ENCODE assay signal across 27 mouse cellular contexts in genomic region chr14:32226601-32227000, GRCm38 (mm10). TPM values are rescaled to one million over a fixed set of nuclear protein-coding genes. Genes with fewer than 3 reads are reported as not detected.
DNase-seq lines count a peak whose midpoint lies in the region; ATAC-seq and TF ChIP-seq lines count a peak whose summit lies in the region.
"Had no signal": no experiment of that assay in that cellular context is flagged by ENCODE, and none has a peak within 500 bp of the region (broad histone marks: within the 10 kb centered on the region; RNA-seq: fewer than 3 reads in every experiment).

No protein-coding gene starts in this region.

- TF ChIP-seq POLR2A in embryonic fibroblast, embryonic 13.5 days (IDR thresholded peaks at IDR 0.05; ENCODE audit: low read depth, low read length): no peak

- no peak for TF ChIP-seq CTCF in embryonic fibroblast, embryonic 13.5 days (IDR thresholded peaks at IDR 0.05; ENCODE audit: borderline replicate concordance, insufficient read depth, low read length)

- no peak overlapping the region for H3K4me3 ChIP-seq in embryonic fibroblast, embryonic 13.5 days (ENCODE audit: insufficient read depth, low read length)
- H3K4me3 ChIP-seq: embryonic facial prominence, embryonic 10.5 days; embryonic facial prominence, embryonic 13.5 days; gastrocnemius, adult 2 months; heart, embryonic 10.5 days had no signal

- H3K27ac ChIP-seq in embryonic fibroblast, embryonic 13.5 days (ENCODE audit: insufficient read depth, low read length): peak overlapping the region; percentile 61; the same call in 1 of the 2 replicates
- H3K27ac ChIP-seq: embryonic facial prominence, embryonic 10.5 days; embryonic facial prominence, embryonic 13.5 days; gastrocnemius, adult 2 months; heart, embryonic 10.5 days; hindbrain, embryonic 14.5 days; hindbrain, postnatal 0 days had no signal

- ATAC-seq in cerebellum, adult (ENCODE audit: insufficient number of reproducible peaks, low FRiP score, low TSS enrichment): no peak
- ATAC-seq: CD4-positive, CD25-positive, alpha-beta regulatory T cell, adult 4 months; forebrain, embryonic 14.5 days; forebrain, postnatal 0 days; hindbrain, postnatal 0 days; inflammation-experienced regulatory T-cells, adult 6 months; intestine, embryonic 16.5 days; Patski had no signal

- peaks cover 3% of the 10 kb centered on the region for H3K4me1 ChIP-seq in embryonic fibroblast, embryonic 13.5 days (ENCODE audit: control insufficient read depth, insufficient read depth, low read length)
- H3K4me1 ChIP-seq: embryonic facial prominence, embryonic 10.5 days; embryonic facial prominence, embryonic 13.5 days; heart, embryonic 10.5 days had no signal

- intact Hi-C loops in heart, postnatal 10 days (cut with DNase I): no loop called here
- intact Hi-C loops in heart, postnatal 25 days (cut with DNase I): no loop called here
- intact Hi-C loops in gastrocnemius, postnatal 14 days (cut with DNase I; ENCODE audit: low total_unique reads): loop anchor here (5.0 kb wide), 1 partner anchor 251 kb away; no protein-coding TSS in a partner anchor

- peak; percentile 6 to 28 for DNase-seq in heart, postnatal 10 days
- DNase-seq in heart, postnatal 25 days (ENCODE audit: low spot score): no peak
- DNase-seq in MN1 (ENCODE audit: low spot score): peak; percentile 83
- DNase-seq in gastrocnemius, postnatal 14 days: no peak
- DNase-seq: adrenal gland, postnatal 14 days; cerebellum, adult 18-20 months; cerebellum, adult 9-11 months; cerebellum, postnatal 36 days; embryo, embryonic 11 days; forebrain, postnatal 0 days; gastrocnemius, adult 2 months; gastrocnemius, postnatal 25 days; heart, postnatal 4 days; kidney, adult 18-20 months; kidney, adult 9 months had no signal

RNA-seq across cellular contexts. Expression of gene Parg, which starts 24.9 kb away (rescaled TPM):
- 10 to 100 TPM; 24.3 to 29.6 TPM for total RNA-seq in heart, postnatal 10 days (2021)
- 10 to 100 TPM; 21.7 to 22.1 TPM for total RNA-seq in heart, postnatal 25 days (2021)
- polyA plus RNA-seq in embryonic fibroblast, embryonic 13.5 days (2011; ENCODE audit: insufficient read length, low read depth, missing spikeins): 51.8 and 64.2 TPM in 2 replicates
- total RNA-seq in gastrocnemius, postnatal 14 days (2021): 10 to 100 TPM; 15.1 to 19.0 TPM

RNA-seq across cellular contexts. Expression of gene Timm23, which starts 24.9 kb away (rescaled TPM):
- total RNA-seq in heart, postnatal 10 days (2021): 100 to 1,000 TPM; 159 to 184 TPM
- total RNA-seq in heart, postnatal 25 days (2021): 100 to 1,000 TPM; 209 to 233 TPM
- polyA plus RNA-seq in embryonic fibroblast, embryonic 13.5 days (2011; ENCODE audit: insufficient read length, low read depth, missing spikeins): 80.3 and 103 TPM in 2 replicates
- 100 to 1,000 TPM; 145 to 160 TPM for total RNA-seq in gastrocnemius, postnatal 14 days (2021)

Comparison
In these comparisons a context has a peak if more than half of its experiments do, and no peak if none do; other contexts are left out.
1. DNase-seq: peak in heart, postnatal 10 days (2 of 2) and MN1 (single experiment); none in heart, postnatal 25 days (single experiment) and gastrocnemius, postnatal 14 days (single experiment).